Mouse (Mus musculus): Measurements from ENCODE around the gene Sox30. TPM values are rescaled to one million over a fixed set of nuclear protein-coding genes. Genes with fewer than 3 reads are reported as not detected.

The Sox30 gene
- polyA plus RNA-seq (2014; fragmentation: Nextera tagmentation; extraction: Ambion mirVana), result 0.20 and 0.23 TPM in 2 replicates

DNA sequence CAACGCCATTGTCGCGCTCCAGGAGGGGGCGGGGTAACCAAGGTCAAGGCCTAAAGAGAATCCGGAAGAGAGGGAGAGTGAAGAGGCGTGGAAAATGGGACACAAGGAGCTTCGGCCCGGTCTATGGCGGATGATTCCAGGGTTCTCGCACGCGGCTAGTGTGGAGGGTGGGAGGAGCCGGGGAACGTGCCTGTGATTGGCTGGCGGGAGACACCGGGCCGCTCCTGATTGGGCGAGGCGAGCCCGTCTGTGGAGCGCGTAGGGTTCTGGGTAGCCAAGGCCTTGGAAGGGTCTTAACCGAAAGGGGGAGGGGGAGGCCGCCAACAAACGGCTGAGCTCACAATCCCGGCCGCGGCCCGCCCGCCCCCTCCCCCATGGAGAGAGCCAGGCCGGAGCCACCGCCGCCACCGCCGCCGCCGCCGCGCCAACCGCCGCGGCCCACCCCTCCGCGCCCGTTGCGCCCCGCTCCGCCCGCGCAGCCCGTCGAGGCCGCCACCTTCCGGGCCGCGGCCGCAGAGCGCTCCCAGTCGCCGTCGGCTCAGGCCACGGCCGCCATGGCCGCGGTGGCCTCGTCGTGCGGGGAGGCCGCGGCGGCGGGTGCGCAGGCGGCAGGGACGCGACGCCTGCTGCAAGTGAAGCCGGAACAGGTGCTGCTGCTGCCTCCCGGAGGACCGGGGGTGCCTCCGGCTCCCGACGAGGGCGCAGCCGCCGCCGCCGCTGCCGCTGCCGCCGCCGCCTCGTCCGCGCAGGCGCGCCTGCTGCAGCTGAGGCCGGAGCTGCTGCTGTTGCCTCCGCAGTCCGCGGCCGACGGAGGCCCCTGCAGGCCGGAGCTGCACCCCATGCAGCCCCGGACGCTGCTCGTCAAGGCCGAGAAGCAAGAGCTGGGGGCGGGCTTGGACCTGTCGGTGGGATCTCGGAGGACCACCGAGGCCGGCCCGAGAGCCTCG lies at the start of gene Sox30:
Sox30 (plus strand) TSS at position 365 of the 947 bp plus-strand sequence.
- peak; percentile 89 for ATAC-seq (ENCODE audit: insufficient number of reproducible peaks, low FRiP score, low TSS enrichment, low read depth)
- Histone ChIP-seq H3K9ac (ENCODE audit: low read length) (peak within 1 kb of the TSS; percentile 82), H3K9me3 (ENCODE audit: control insufficient read depth, low read length) (0 out of 2 replicates have a peak, but pooled peaks cover 3% of the 10 kb centered on the region), H3K27ac (replicated peaks; ENCODE audit: low read depth, low read length) (no peak within 1 kb of the TSS), H3K36me3 (ENCODE audit: control insufficient read depth, insufficient read depth, low read length) (no peaks in the 10 kb centered on the region), H3K4me2 (ENCODE audit: low read depth, severe bottlenecking) (peak within 1 kb of the TSS; percentile 82), H3K4me3 (ENCODE audit: low read depth, low read length) (peak within 1 kb of the TSS; percentile 46), H3K27me3 (ENCODE audit: control insufficient read depth, insufficient read depth, low read length) (0 out of 2 replicates have a peak, but pooled peaks cover 2% of the 10 kb centered on the region), H3K4me1 (ENCODE audit: control insufficient read depth, insufficient read depth, low read length) (no peaks in the 10 kb centered on the region)
- WGBS, result 13% methylated on average over 74 of the region's 115 CpGs
- DNase-seq (ENCODE audit: low spot score), result peak; percentile 80

DNA sequence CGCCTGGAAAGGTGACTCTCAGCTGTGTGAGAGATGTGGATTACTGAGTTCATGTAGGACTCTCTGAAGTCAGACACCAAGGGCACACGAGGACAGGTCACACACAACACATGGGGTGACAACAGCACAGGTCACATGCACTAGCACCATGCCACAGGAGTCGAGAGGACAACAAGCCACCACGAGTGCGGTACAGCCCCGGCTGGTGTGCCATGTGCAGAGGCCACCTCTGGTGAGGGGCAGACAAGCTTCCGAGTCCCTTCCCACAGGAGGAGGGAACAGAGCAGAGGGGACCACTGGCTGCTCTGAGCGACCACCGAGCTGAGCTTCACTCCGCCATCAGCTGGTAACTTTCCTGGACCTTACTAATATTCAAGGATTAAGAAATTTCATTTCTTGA lies 47.3 kb upstream of the Sox30 start:
- DNase-seq (ENCODE audit: low spot score), result no peak
- Histone ChIP-seq H3K36me3 (ENCODE audit: control insufficient read depth, insufficient read depth, low read length) (peaks cover 2% of the 10 kb centered on the region; the same call in 1 of the 2 replicates), H3K4me2 (ENCODE audit: low read depth, severe bottlenecking) (no peak overlapping the region)

DNA sequence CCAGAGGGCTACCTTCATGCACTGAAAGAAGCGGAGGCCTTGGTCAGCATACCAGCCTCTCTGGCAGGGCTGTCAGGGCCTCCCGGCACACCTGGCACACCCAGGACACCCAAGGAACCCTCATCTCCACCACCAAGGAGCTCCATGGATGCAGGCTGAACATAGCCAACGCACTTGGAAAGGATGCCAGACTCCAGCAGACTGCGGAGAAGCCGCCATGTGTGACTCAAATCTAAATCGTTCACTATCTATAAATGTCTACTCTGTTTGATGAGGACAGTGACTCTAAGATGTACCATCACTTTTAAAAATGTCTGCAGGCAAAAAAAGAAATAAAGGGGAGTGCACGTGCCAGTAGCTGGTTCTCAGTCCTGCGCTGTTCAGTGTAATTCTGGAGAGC lies 42.6 kb upstream of the Sox30 start:
- DNase-seq (ENCODE audit: low spot score), result no peak
- Histone ChIP-seq H3K4me2 (ENCODE audit: low read depth, severe bottlenecking) (no peak overlapping the region), H3K9me3 (ENCODE audit: control insufficient read depth, low read length) (no peaks in the 10 kb centered on the region), H3K27me3 (ENCODE audit: control insufficient read depth, insufficient read depth, low read length) (no peaks in the 10 kb centered on the region), H3K4me3 (ENCODE audit: low read depth, low read length) (no peak overlapping the region), H3K9ac (ENCODE audit: low read length) (no peak overlapping the region), H3K36me3 (ENCODE audit: control insufficient read depth, insufficient read depth, low read length) (peaks cover 2% of the 10 kb centered on the region; the same call in 1 of the 2 replicates), H3K27ac (replicated peaks; ENCODE audit: low read depth, low read length) (no peak overlapping the region), H3K4me1 (ENCODE audit: control insufficient read depth, insufficient read depth, low read length) (no peaks in the 10 kb centered on the region)
- ATAC-seq (ENCODE audit: insufficient number of reproducible peaks, low FRiP score, low TSS enrichment, low read depth), result no peak
- 97% methylated on average over 8 of the region's 8 CpGs for WGBS

More for the DNA sequence above, 47.3 kb upstream of the Sox30 start:
- Histone ChIP-seq H3K27ac (replicated peaks; ENCODE audit: low read depth, low read length) (no peak overlapping the region), H3K27me3 (ENCODE audit: control insufficient read depth, insufficient read depth, low read length) (no peaks in the 10 kb centered on the region), H3K9ac (ENCODE audit: low read length) (no peak overlapping the region), H3K4me3 (ENCODE audit: low read depth, low read length) (no peak overlapping the region), H3K4me1 (ENCODE audit: control insufficient read depth, insufficient read depth, low read length) (no peaks in the 10 kb centered on the region), H3K9me3 (ENCODE audit: control insufficient read depth, low read length) (no peaks in the 10 kb centered on the region)
- WGBS, result 90% methylated on average over 10 of the region's 10 CpGs
- ATAC-seq (ENCODE audit: insufficient number of reproducible peaks, low FRiP score, low TSS enrichment, low read depth), result no peak

DNA sequence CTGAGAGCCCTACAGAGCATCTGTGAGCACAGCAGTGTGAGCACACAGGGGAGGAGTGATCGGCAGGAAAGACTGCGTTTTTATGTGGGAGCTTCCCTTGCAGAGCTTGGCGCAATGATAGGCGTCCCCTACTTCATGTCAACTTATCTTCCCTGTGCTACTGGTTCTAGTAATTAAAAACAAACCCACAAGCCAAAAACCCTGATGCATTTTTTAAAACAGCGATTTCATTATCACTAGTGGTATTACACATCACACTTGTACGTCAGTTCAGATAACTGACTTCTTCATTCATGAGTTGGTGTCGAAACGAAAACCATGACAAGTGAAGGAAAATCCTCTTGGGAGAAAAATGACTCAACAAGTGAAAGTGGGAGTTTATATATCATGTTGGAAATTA lies 41.2 kb upstream of the Sox30 start:
- ATAC-seq (ENCODE audit: insufficient number of reproducible peaks, low FRiP score, low TSS enrichment, low read depth), result no peak
- no peak overlapping the region for H3K9ac ChIP-seq (ENCODE audit: low read length)

DNA sequence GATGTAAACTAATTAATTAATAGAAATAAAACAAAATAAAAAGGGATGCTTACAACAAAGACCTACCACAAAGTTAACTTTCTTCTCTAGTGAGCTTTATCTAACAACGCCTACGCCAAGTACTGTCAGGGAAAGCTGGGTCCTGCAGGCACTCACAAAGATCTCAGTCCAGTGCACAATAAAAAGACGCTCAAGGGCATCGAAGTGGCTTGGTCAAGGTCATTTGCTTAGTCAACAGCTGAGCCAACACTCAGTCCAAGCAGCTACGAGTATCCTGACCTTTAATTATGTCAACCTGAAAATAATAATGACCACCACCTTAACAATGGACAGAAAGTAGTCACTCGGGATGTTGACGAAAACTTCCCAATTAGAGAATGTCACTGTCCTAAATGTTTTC lies 37.8 kb upstream of the Sox30 start:
- Histone ChIP-seq H3K4me3 (ENCODE audit: low read depth, low read length) (no peak overlapping the region), H3K4me1 (ENCODE audit: control insufficient read depth, insufficient read depth, low read length) (peaks cover 6% of the 10 kb centered on the region; the same call in 1 of the 2 replicates), H3K36me3 (ENCODE audit: control insufficient read depth, insufficient read depth, low read length) (no peaks in the 10 kb centered on the region), H3K27ac (replicated peaks; ENCODE audit: low read depth, low read length) (no peak overlapping the region), H3K4me2 (ENCODE audit: low read depth, severe bottlenecking) (no peak overlapping the region), H3K9ac (ENCODE audit: low read length) (no peak overlapping the region), H3K27me3 (ENCODE audit: control insufficient read depth, insufficient read depth, low read length) (no peaks in the 10 kb centered on the region), H3K9me3 (ENCODE audit: control insufficient read depth, low read length) (no peaks in the 10 kb centered on the region)
- ATAC-seq (ENCODE audit: insufficient number of reproducible peaks, low FRiP score, low TSS enrichment, low read depth) (no peak), DNase-seq (ENCODE audit: low spot score) (no peak)
- 90% methylated on average over 7 of the region's 7 CpGs for WGBS

More for the DNA sequence above, 41.2 kb upstream of the Sox30 start:
- DNase-seq (ENCODE audit: low spot score), result no peak
- Histone ChIP-seq H3K9me3 (ENCODE audit: control insufficient read depth, low read length) (no peaks in the 10 kb centered on the region), H3K27ac (replicated peaks; ENCODE audit: low read depth, low read length) (no peak overlapping the region), H3K4me2 (ENCODE audit: low read depth, severe bottlenecking) (no peak overlapping the region), H3K4me1 (ENCODE audit: control insufficient read depth, insufficient read depth, low read length) (peaks cover 6% of the 10 kb centered on the region; the same call in 1 of the 2 replicates), H3K4me3 (ENCODE audit: low read depth, low read length) (no peak overlapping the region), H3K36me3 (ENCODE audit: control insufficient read depth, insufficient read depth, low read length) (no peaks in the 10 kb centered on the region), H3K27me3 (ENCODE audit: control insufficient read depth, insufficient read depth, low read length) (no peaks in the 10 kb centered on the region)
- WGBS, result 93% methylated on average over 8 of the region's 8 CpGs

DNA sequence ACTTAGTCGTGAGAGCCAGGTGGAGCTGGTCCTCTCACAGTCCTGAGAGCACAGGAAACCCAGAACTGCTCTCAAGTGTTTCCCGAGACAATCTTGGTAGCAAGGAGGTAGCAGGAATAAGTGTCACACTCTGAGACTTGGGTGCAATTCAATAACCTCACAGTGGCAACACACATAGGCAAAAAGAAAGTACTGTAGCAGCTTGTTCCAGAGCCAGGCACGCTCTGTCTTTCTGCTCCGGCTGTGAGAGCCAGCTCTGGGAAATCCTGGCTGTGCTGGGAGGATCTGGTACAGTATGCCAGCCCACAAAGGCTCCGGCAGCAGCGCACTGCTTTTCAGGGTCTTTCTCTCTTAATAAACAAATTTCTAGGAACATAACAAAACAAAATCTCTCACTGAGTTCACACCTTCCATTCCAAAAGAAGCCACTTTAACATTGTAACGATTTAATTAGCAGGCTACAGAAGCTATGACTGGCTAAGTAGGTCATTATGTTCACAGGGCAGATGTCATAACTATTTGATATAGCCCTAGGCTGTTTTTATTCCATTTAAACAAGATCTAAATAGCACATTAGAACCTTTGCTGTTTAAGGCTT lies 36.9 kb upstream of the Sox30 start:
- Histone ChIP-seq H3K27ac (replicated peaks; ENCODE audit: low read depth, low read length) (no peak overlapping the region), H3K4me3 (ENCODE audit: low read depth, low read length) (peak overlapping the region; percentile 88; the same call in 1 of the 2 replicates), H3K4me1 (ENCODE audit: control insufficient read depth, insufficient read depth, low read length) (peaks cover 6% of the 10 kb centered on the region; the same call in 1 of the 2 replicates), H3K9me3 (ENCODE audit: control insufficient read depth, low read length) (no peaks in the 10 kb centered on the region), H3K27me3 (ENCODE audit: control insufficient read depth, insufficient read depth, low read length) (no peaks in the 10 kb centered on the region), H3K9ac (ENCODE audit: low read length) (peak overlapping the region; percentile 19; the same call in 1 of the 2 replicates), H3K36me3 (ENCODE audit: control insufficient read depth, insufficient read depth, low read length) (no peaks in the 10 kb centered on the region), H3K4me2 (ENCODE audit: low read depth, severe bottlenecking) (peak overlapping the region; percentile 85)
- DNase-seq (ENCODE audit: low spot score) (no peak), ATAC-seq (ENCODE audit: insufficient number of reproducible peaks, low FRiP score, low TSS enrichment, low read depth) (no peak)
- 60% methylated on average over 7 of the region's 7 CpGs for WGBS

DNA sequence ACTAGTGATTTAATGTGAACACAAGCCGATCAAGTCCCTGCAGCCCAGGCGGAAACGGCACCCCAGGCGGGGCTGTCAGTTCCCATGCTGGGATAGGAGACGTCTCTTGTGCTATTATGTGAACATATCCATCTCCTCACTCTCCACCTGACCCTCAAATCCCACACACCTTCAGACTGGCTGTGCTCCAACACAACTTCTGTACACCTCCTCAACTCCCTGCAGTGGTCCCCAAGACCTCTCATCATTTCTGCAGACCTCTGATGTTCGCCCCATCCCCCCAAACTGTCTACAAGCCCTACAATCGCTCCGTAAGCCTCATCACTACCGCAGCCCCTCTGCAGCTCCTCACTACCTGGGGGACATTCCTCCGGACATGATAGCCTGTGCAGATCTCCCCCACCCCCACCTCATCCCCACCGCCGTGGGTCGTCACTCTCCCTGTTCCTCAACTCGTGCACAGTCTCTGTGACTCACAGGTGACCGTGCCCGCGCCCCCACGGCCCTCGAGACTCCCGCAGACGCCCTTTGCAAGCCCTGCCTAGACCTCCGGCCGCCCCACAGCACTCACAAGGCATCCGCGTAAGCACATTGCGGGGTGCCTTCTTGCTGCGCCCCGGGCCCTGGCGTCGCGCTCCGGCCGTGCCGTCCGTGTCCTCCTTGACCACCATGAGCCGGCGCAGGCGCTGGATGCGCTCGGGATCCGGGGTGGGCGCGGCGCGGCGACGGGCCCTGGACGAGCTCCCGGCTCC lies 36.0 kb upstream of the Sox30 start:
- ATAC-seq (ENCODE audit: insufficient number of reproducible peaks, low FRiP score, low TSS enrichment, low read depth), result peak; percentile 60
- peak overlapping the region; percentile 85 for H3K4me2 ChIP-seq (ENCODE audit: low read depth, severe bottlenecking)
- DNase-seq (ENCODE audit: low spot score), result peak; percentile 62
- peaks cover 6% of the 10 kb centered on the region; the same call in 1 of the 2 replicates for H3K4me1 ChIP-seq (ENCODE audit: control insufficient read depth, insufficient read depth, low read length)
- peak overlapping the region; percentile 88 for H3K4me3 ChIP-seq (ENCODE audit: low read depth, low read length)
- no peak overlapping the region for H3K27ac ChIP-seq (replicated peaks; ENCODE audit: low read depth, low read length)
- H3K27me3 ChIP-seq (ENCODE audit: control insufficient read depth, insufficient read depth, low read length), result no peaks in the 10 kb centered on the region
- under 1% methylated on average over 49 of the region's 49 CpGs for WGBS
- no peaks in the 10 kb centered on the region for H3K9me3 ChIP-seq (ENCODE audit: control insufficient read depth, low read length)
- H3K36me3 ChIP-seq (ENCODE audit: control insufficient read depth, insufficient read depth, low read length), result no peaks in the 10 kb centered on the region
- H3K9ac ChIP-seq (ENCODE audit: low read length), result peak overlapping the region; percentile 80

All from limb, embryonic 11.5 days (tissue).